Mouse (Mus musculus) liver, postnatal 0 days (tissue): ENCODE results near the gene Stx1b. TPM values are rescaled to one million over a fixed set of nuclear protein-coding genes. Genes with fewer than 3 reads are reported as not detected.

ENCODE experiments used
- ATAC-seq: fragments of 200-750 bp; cut with Nextera tagmentation; 2 replicates; pipeline ENCODE4 v1.8.0; 2017; ENCODE audit warnings: mild to moderate bottlenecking, moderate library complexity
- DNase-seq: peaks from one replicate; pipeline ENCODE4 v3.0.0-alpha.2; 2016
- H3K27ac ChIP-seq: fragments of 300-500 bp; sonication (generic); 2 replicates; pipeline ENCODE4 v1.5.1; 2014; ENCODE audit warnings: antibody characterized with exemption, moderate library complexity, mild to moderate bottlenecking, low read depth
- H3K27me3 ChIP-seq: fragments of 300-500 bp; sonication (generic); 2 replicates; pipeline ENCODE4 v1.6.1; 2014; ENCODE audit warnings: low read length, control low read depth, mixed read lengths; ENCODE audit not compliant: insufficient read depth
- H3K36me3 ChIP-seq: fragments of 300-500 bp; sonication (generic); replicated peaks from 2 replicates; pipeline ENCODE4 v1.6.1; 2014; ENCODE audit warnings: mild to moderate bottlenecking, control low read depth, low read length, moderate library complexity, mixed read lengths; ENCODE audit not compliant: insufficient read depth
- H3K4me1 ChIP-seq: fragments of 300-500 bp; sonication (generic); 2 replicates; pipeline ENCODE4 v1.6.1; 2014; ENCODE audit warnings: antibody characterized with exemption, mild to moderate bottlenecking, control low read depth; ENCODE audit not compliant: insufficient read depth
- H3K4me2 ChIP-seq: fragments of 300-500 bp; sonication (generic); 2 replicates; pipeline ENCODE4 v1.6.1; 2014; ENCODE audit warnings: low read depth, mild to moderate bottlenecking, low read length, moderate library complexity, mixed read lengths
- H3K4me3 ChIP-seq: fragments of 300-500 bp; sonication (generic); 2 replicates; pipeline ENCODE4 v1.5.1; 2014; ENCODE audit warnings: low read depth, low read length
- H3K9ac ChIP-seq: fragments of 300-500 bp; sonication (generic); replicated peaks from 2 replicates; pipeline ENCODE4 v1.6.1; 2014; ENCODE audit warnings: mild to moderate bottlenecking, moderate library complexity
- H3K9me3 ChIP-seq: fragments of 300-500 bp; sonication (generic); 2 replicates; pipeline ENCODE4 v1.6.1; 2016; ENCODE audit warnings: mild to moderate bottlenecking, control low read depth, low read length, mixed read lengths
- CTCF ChIP-seq: sonication (generic); IDR thresholded peaks from 2 replicates; pipeline ENCODE4 v1.5.1; 2016; ENCODE audit warnings: antibody characterized with exemption, low read depth
- EP300 ChIP-seq: IDR thresholded peaks from 2 replicates; pipeline ENCODE4 v1.6.1; 2016; ENCODE audit warnings: antibody characterized with exemption, low read depth, mild to moderate bottlenecking
- WGBS: fragments of 180-500 bp; shearing (Covaris S2); extraction: QIAGEN DNeasy Blood & Tissue Kit; methylation state at CpG from one replicate; pipeline ENCODE4 v1.1.7; 2014; ENCODE audit not compliant: insufficient replicate concordance; 5-methylcytosine and 5-hydroxymethylcytosine counted together
- polyA plus RNA-seq: library from polyadenylated mRNA; unstranded; fragments of >200 nt; fragmentation: Nextera tagmentation; extraction: Ambion mirVana; gene quantifications from 2 replicates; pipeline ENCODE4 v1.2.1, GENCODE M21; 2015

Gene Stx1b
- polyA plus RNA-seq, 1 experiment from 2014 or later = 0.48 TPM

DNA sequence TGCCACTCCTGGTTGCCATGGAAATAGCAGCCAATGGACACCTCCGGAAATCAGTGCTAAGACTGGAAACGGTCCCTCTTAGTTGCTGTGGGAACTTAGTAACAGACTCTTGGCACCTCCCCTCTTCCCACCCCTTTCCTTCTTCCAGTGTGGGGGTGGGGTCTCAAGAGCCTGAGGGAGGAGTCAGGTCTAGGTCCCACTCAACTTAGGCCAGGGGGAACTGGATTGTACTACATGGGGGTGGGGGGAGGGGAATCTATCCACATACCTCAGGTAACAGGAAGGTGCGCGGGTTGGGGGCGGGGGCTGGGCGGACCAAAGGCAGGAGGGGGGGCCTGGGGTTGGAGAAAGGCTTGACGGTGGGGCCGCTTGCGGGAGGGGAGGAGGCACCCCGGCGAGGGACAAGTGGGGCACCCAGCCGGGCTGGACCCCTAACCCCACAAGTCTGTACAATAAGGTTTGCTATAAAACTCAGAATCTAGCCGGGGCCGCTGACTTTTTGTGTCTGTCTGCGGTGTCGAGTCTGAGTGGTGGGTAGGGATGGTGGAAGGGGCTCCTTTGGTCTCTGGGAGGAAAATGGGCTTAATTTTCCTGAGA is 55.3 kb downstream of the Stx1b start:
- WGBS = 2% methylated on average over 16 of the region's 16 CpGs
- peak overlapping the region; percentile 79 for H3K4me2 ChIP-seq
- no peaks in the 10 kb centered on the region for H3K9me3 ChIP-seq
- H3K27me3 ChIP-seq = no peaks in the 10 kb centered on the region
- peak overlapping the region; percentile 95 for H3K27ac ChIP-seq
- peak; percentile 84 for DNase-seq
- H3K4me3 ChIP-seq = peak overlapping the region; percentile 74
- H3K4me1 ChIP-seq = peaks cover 37% of the 10 kb centered on the region
- H3K9ac ChIP-seq = peak overlapping the region; percentile 88
- ATAC-seq = peak; percentile 47
- H3K36me3 ChIP-seq = no peaks in the 10 kb centered on the region
- no peak for TF ChIP-seq EP300
- TF ChIP-seq CTCF = no peak

DNA sequence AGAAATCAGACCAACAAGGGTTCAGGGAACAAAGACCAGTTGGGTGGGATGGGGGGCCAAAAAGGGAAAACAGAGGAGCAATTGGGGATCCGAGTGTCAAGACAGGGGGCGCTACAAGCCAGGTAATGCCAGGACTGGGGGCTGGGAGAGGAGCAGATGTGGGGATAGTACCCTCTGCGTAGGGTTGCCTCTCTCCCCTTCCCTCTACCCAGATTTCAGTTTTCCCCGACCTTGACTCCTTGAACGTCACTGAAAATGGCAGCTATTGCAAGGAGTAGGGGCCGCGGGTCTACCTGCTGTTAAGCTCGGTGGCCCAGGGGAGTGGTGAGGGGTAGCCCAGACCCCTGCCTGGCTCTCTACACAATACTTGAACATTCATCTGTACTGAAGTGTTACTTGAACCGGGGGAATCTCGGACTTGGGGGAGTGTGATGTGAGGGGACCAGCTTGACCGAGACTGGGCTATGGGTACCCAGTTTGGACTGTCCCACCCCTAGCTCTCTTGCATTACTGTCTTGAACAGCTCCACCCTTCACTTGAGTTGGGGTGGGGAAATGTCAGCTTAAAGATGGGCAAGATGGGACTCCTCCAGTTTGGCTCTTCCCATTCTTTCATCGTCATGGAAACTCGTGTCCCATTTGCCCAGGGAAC is 55.9 kb downstream of the Stx1b start:
- 56% methylated on average over 13 of the region's 13 CpGs for WGBS
- Histone ChIP-seq H3K36me3 (0 out of 2 replicates have a peak, but pooled peaks cover 2% of the 10 kb centered on the region), H3K9ac (peak overlapping the region; percentile 59), H3K27ac (peak overlapping the region; percentile 89; the same call in 1 of the 2 replicates), H3K4me3 (peak overlapping the region; percentile 74), H3K27me3 (no peaks in the 10 kb centered on the region), H3K4me1 (peaks cover 37% of the 10 kb centered on the region), H3K9me3 (no peaks in the 10 kb centered on the region), H3K4me2 (peak overlapping the region; percentile 79)
- ATAC-seq (no peak), DNase-seq (no peak)
- TF ChIP-seq CTCF = peak; percentile 55
- TF ChIP-seq EP300 = no peak

DNA sequence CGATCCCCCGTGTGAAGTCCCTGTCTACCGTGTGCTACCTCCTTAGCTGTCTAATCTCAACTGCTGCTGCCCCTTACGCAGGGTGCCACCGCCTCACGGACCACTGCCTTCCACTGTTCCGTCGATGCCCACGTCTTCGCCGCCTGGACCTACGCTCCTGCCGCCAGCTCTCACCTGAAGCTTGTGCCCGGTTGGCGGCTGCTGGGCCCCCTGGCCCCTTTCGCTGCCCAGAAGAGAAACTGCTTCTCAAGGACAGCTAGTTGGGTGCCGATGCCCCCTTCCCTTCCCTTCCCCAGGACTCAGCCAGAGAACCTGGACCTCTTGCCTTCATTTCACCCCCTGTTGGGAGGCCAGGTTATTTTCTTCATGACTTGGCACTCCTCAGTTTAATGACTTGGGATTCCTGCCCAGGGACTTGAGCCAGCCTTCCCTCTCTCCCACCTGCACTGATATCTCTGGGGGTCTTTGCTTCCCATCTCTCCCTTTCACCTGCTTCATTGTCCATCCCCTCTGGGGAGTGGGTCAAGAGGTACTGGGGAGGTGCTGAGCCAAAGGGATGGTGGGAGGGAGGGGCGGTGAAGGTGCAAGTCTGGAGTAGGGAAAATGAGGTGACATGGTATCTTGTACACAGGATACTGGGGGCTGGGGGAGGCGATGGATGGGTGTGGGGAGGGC is 56.5 kb downstream of the Stx1b start:
- Histone ChIP-seq H3K4me2 (peak overlapping the region; percentile 79), H3K4me1 (peaks cover 37% of the 10 kb centered on the region), H3K9ac (peak overlapping the region; percentile 59), H3K27me3 (no peaks in the 10 kb centered on the region), H3K27ac (peak overlapping the region; percentile 89), H3K36me3 (0 out of 2 replicates have a peak, but pooled peaks cover 2% of the 10 kb centered on the region), H3K9me3 (no peaks in the 10 kb centered on the region), H3K4me3 (peak overlapping the region; percentile 74)
- 82% methylated on average over 19 of the region's 19 CpGs for WGBS
- DNase-seq (no peak), ATAC-seq (peak; percentile 28)
- no peak for TF ChIP-seq EP300
- no peak for TF ChIP-seq CTCF

DNA sequence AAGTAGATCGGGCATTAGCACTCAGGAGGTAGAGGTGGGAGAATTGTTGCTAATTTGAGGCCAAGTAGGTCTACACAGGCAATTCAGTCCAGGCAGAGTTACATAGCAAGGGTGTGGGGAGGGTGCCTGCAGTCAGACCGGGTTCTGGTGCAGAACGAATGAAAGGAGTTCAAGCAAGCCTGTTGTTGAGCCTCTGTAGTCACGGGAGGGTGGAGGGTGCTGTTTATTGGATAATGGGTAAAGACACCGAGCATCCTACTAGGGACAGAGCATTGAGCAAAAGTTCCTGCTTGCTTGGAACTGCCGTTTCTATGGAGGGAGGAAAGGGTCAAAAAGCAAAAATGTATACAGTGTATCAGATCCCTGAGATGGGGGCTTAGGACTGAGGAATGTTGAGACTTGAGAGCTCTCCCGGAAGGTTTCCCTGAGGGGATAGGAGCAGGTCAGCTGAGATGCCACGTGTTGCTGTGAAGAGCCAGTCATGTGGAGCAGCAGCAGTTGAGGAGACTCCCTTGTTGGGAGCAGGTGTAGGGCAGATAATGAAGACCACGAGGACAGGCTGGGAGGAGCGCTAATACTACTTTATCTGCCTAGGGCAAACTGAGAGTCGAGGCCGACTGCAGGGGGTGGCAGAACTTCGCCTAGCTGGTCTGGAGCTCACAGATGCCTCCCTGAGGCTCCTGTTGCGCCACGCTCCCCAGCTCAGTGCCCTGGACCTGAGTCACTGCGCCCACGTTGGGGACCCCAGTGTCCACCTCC is 57.3 kb downstream of the Stx1b start:
- peak; percentile 49 for TF ChIP-seq CTCF
- TF ChIP-seq EP300 = peak; percentile 81
- Histone ChIP-seq H3K4me2 (peak overlapping the region; percentile 79), H3K27ac (peak overlapping the region; percentile 89), H3K4me1 (peaks cover 34% of the 10 kb centered on the region), H3K36me3 (0 out of 2 replicates have a peak, but pooled peaks cover 4% of the 10 kb centered on the region), H3K4me3 (peak overlapping the region; percentile 74), H3K9me3 (no peaks in the 10 kb centered on the region), H3K27me3 (no peaks in the 10 kb centered on the region), H3K9ac (peak overlapping the region; percentile 59)
- ATAC-seq = peak; percentile 86
- 51% methylated on average over 17 of the region's 17 CpGs for WGBS
- DNase-seq = peak; percentile 76

DNA sequence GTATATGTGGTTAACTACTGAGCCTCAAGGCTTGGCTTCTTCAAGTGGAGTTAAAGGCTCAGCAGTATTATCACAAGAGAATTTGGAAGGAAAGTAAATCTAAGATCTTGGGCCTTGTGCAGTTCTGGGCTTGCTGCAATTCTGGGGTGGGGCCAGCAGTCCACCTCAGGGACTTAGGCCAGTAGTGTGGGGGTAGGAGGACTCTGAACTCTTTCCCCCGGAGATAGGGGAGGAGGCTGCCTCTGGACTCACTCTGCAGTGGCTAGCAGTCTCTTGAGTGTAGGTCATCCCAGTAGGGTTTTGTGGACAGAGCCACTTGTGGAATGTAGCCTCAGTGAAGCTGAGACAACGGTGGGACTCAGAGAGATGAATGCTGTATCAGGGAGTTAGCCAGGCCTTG is 58.6 kb downstream of the Stx1b start:
- ATAC-seq (no peak), DNase-seq (no peak)
- Histone ChIP-seq H3K4me2 (no peak overlapping the region), H3K36me3 (0 out of 2 replicates have a peak, but pooled peaks cover 4% of the 10 kb centered on the region), H3K4me1 (peaks cover 24% of the 10 kb centered on the region), H3K9ac (no peak overlapping the region), H3K27ac (no peak overlapping the region), H3K27me3 (no peaks in the 10 kb centered on the region), H3K4me3 (no peak overlapping the region), H3K9me3 (no peaks in the 10 kb centered on the region)
- WGBS = 59% methylated on average over 2 of the region's 2 CpGs
- no peak for TF ChIP-seq CTCF
- TF ChIP-seq EP300 = no peak
